Mouse (Mus musculus) mouse embryonic stem cell (cell line): Measurements from ENCODE around the gene Rgs12.

Source experiments
- in situ Hi-C, 2 experiments: fragments of 300-500 bp; cut with MboI; formaldehyde crosslinking; loops; 1 replicate in 1 of 2; 3 replicates in 1 of 2; pipeline ENCODE4 v1.14.3; 2019 to 2020; ENCODE audit warnings: low sequenced_read_pairs in 2 of 2, low pct_unique_long_range_greater_than_20kb in 1 of 2, mixed read lengths in 1 of 2; ENCODE audit not compliant: unreplicated experiment in 1 of 2

Rgs12 gene

GRCm38 (mm10) chr5:34973560-34974317 is 24.5 kb downstream of the Rgs12 start:
- in situ Hi-C loops: no loop called here

GRCm38 (mm10) chr5:34974773-34975443 is 25.7 kb downstream of the Rgs12 start:
- in situ Hi-C loops: no loop called here

- in situ Hi-C loops: no loop called here
These were observed 27.5 kb downstream of the Rgs12 start for GRCm38 (mm10) chr5:34976540-34977292.

GRCm38 (mm10) chr5:34980099-34980498 is 30.9 kb downstream of the Rgs12 start:
- in situ Hi-C loops: loop anchor here in 1 of 2 experiments (5.0 kb wide), 1 partner anchor 62 kb away; the partner anchor contains the start of gene Hgfac

GRCm38 (mm10) chr5:34981734-34982133 is 32.5 kb downstream of the Rgs12 start:
- in situ Hi-C loops: loop anchor here in 1 of 2 experiments (5.0 kb wide), 1 partner anchor 61 kb away; the partner anchor contains the start of gene Hgfac

- in situ Hi-C loops: loop anchor here (5.0 kb wide), 2 partner anchors 47 to 57 kb away; partner anchors contain the start of gene Hgfac (in 1 of the 2)
These were observed 35.7 kb downstream of the Rgs12 start for GRCm38 (mm10) chr5:34984933-34985332.

- in situ Hi-C loops: loop anchor here in 1 of 2 experiments (5.0 kb wide), 1 partner anchor 46 kb away; no protein-coding TSS in a partner anchor
These were observed 36.6 kb downstream of the Rgs12 start for GRCm38 (mm10) chr5:34985867-34986266.

GRCm38 (mm10) chr5:34987396-34987795 is 38.2 kb downstream of the Rgs12 start:
- in situ Hi-C loops: loop anchor here in 1 of 2 experiments (5.0 kb wide), 1 partner anchor 45 kb away; no protein-coding TSS in a partner anchor

- in situ Hi-C loops: loop anchor here in 1 of 2 experiments (5.0 kb wide), 1 partner anchor 44 kb away; no protein-coding TSS in a partner anchor
These were observed 39.4 kb downstream of the Rgs12 start for GRCm38 (mm10) chr5:34988690-34989089.

GRCm38 (mm10) chr5:34989321-34989772 is 40.1 kb downstream of the Rgs12 start:
- in situ Hi-C loops: loop anchor here in 1 of 2 experiments (5.0 kb wide), 1 partner anchor 43 kb away; no protein-coding TSS in a partner anchor

GRCm38 (mm10) chr5:34998754-34999153 is 49.5 kb downstream of the Rgs12 start:
- in situ Hi-C loops: no loop called here

GRCm38 (mm10) chr5:34999281-34999680 is 50.0 kb downstream of the Rgs12 start:
- in situ Hi-C loops: no loop called here

GRCm38 (mm10) chr5:35000323-35000722 is 51.1 kb downstream of the Rgs12 start:
- in situ Hi-C loops: no loop called here

- in situ Hi-C loops: no loop called here
These were observed 51.9 kb downstream of the Rgs12 start for GRCm38 (mm10) chr5:35001144-35001543.

GRCm38 (mm10) chr5:35003611-35004162 is 54.4 kb downstream of the Rgs12 start:
- in situ Hi-C loops: no loop called here

- in situ Hi-C loops: no loop called here
These were observed 55.5 kb downstream of the Rgs12 start for GRCm38 (mm10) chr5:35004769-35005168.

GRCm38 (mm10) chr5:35005659-35006058 is 56.4 kb downstream of the Rgs12 start:
- in situ Hi-C loops: no loop called here

- in situ Hi-C loops: no loop called here
These were observed 57.4 kb downstream of the Rgs12 start for GRCm38 (mm10) chr5:35006599-35006998.
